Mouse (Mus musculus): Measurements from ENCODE around the gene Fgf6. TPM values are rescaled to one million over a fixed set of nuclear protein-coding genes. Genes with fewer than 3 reads are reported as not detected.

Fgf6 gene
- polyA plus RNA-seq, 1 experiment from 2014 or later: not detected

- Histone ChIP-seq H3K4me2 (no peak overlapping the region), H3K9ac (no peak overlapping the region), H3K27ac (replicated peaks) (no peak overlapping the region), H3K36me3 (no peaks in the 10 kb centered on the region), H3K4me1 (replicated peaks) (peaks cover 16% of the 10 kb centered on the region), H3K27me3 (0 out of 2 replicates have a peak, but pooled peaks cover 4% of the 10 kb centered on the region), H3K9me3 (no peaks in the 10 kb centered on the region), H3K4me3 (no peak overlapping the region)
- no peak for ATAC-seq (ENCODE audit: low read depth)
- WGBS: 14% methylated on average over 13 of the region's 13 CpGs
Measured at GRCm38 (mm10) chr6:127020431-127020830, 5.0 kb downstream of the Fgf6 start.

DNA sequence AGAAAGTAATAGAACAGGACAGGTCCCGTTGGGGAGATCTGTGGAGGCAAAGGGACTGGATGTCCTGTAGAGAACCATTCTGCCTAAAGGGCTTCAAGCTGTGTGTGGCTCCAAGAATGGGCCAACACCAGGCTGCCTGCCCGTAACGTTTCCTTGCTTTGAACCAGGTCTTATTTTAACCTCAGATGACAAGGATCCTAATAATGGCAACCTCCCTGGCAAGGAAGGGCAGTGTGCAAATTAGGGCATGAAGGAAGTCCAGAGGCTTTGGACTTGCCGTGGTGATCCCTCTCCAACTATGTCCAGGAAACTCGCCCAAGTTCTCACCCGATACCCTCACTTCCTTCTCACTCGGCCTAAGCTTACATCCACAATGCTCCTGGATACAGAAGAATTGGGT lies 9.4 kb downstream of the Fgf6 start:
- Histone ChIP-seq H3K9ac (no peak overlapping the region), H3K27me3 (no peaks in the 10 kb centered on the region), H3K36me3 (no peaks in the 10 kb centered on the region), H3K27ac (replicated peaks) (no peak overlapping the region), H3K4me3 (no peak overlapping the region), H3K4me1 (replicated peaks) (peaks cover 8% of the 10 kb centered on the region; the same call in 1 of the 2 replicates), H3K4me2 (no peak overlapping the region), H3K9me3 (no peaks in the 10 kb centered on the region)
- WGBS: 75% methylated on average over 7 of the region's 7 CpGs
- no peak for ATAC-seq (ENCODE audit: low read depth)

DNA sequence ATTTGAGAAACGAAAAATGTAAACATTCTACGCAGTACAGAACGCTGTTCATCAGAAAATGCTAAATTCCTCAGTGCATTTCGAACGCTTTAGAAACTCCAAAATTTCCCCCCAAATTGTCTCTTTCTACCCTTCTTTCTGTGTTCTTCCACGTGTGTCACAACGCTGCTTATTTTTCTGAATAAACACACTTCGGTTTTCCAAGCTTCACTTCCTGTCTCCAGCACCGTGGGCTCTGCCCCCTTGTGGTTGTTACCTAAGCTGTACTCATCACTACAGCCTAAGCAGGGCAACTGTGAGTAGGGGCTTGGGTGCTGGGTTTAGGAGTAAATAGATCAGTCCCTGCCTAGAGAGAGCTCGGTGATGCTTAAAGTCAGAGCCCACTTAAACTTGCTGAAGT lies 19.4 kb downstream of the Fgf6 start:
- ATAC-seq (ENCODE audit: low read depth): no peak
- WGBS: 44% methylated on average over 10 of the region's 10 CpGs
- H3K9me3 ChIP-seq: no peaks in the 10 kb centered on the region
- H3K4me3 ChIP-seq: peak overlapping the region; percentile 12; the same call in 1 of the 2 replicates
- no peak overlapping the region for H3K9ac ChIP-seq
- no peaks in the 10 kb centered on the region for H3K27me3 ChIP-seq
- H3K4me1 ChIP-seq (replicated peaks): 0 out of 2 replicates have a peak, but pooled peaks cover 12% of the 10 kb centered on the region
- peak overlapping the region; percentile 42 for H3K4me2 ChIP-seq
- H3K36me3 ChIP-seq: no peaks in the 10 kb centered on the region
- no peak overlapping the region for H3K27ac ChIP-seq (replicated peaks)

- 62% methylated on average over 6 of the region's 6 CpGs for WGBS
- no peaks in the 10 kb centered on the region for H3K36me3 ChIP-seq
- ATAC-seq (ENCODE audit: low read depth): no peak
Measured at GRCm38 (mm10) chr6:127044909-127045308, 29.5 kb downstream of the Fgf6 start.

DNA sequence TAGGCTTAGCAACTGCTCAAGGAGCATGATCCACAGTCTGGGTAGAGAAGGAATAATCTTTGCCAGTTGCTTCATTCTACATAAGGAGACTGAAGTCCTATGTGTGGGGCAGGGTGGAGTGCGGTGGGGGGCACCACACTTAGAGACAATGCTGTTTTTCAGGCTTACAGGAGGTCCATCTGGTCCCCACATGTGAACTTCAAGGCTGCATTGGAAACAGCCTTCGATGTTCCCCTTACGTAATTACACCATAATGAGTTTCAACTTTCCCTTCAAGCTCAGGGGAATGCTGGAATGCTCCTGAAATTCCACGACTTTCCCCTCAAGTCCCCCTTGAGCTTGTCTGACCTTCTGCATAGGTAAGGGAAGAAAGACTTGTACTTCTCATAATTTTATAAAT lies 35.5 kb downstream of the Fgf6 start:
- Histone ChIP-seq H3K4me1 (replicated peaks) (no peaks in the 10 kb centered on the region), H3K9me3 (no peaks in the 10 kb centered on the region), H3K27me3 (no peaks in the 10 kb centered on the region), H3K36me3 (no peaks in the 10 kb centered on the region), H3K27ac (replicated peaks) (no peak overlapping the region), H3K9ac (no peak overlapping the region), H3K4me2 (no peak overlapping the region), H3K4me3 (no peak overlapping the region)
- no peak for ATAC-seq (ENCODE audit: low read depth)
- 81% methylated on average over 4 of the region's 4 CpGs for WGBS

More at GRCm38 (mm10) chr6:127044909-127045308, 29.5 kb downstream of the Fgf6 start:
- H3K4me2 ChIP-seq: no peak overlapping the region
- no peaks in the 10 kb centered on the region for H3K9me3 ChIP-seq
- no peak overlapping the region for H3K9ac ChIP-seq
- no peak overlapping the region for H3K27ac ChIP-seq (replicated peaks)
- H3K4me3 ChIP-seq: no peak overlapping the region
- H3K4me1 ChIP-seq (replicated peaks): no peaks in the 10 kb centered on the region
- no peaks in the 10 kb centered on the region for H3K27me3 ChIP-seq

- H3K27me3 ChIP-seq: no peaks in the 10 kb centered on the region
- no peak overlapping the region for H3K27ac ChIP-seq (replicated peaks)
- H3K4me1 ChIP-seq (replicated peaks): no peaks in the 10 kb centered on the region
- 88% methylated on average over 12 of the region's 12 CpGs for WGBS
- no peak for ATAC-seq (ENCODE audit: low read depth)
- H3K9me3 ChIP-seq: no peaks in the 10 kb centered on the region
- no peak overlapping the region for H3K9ac ChIP-seq
- H3K4me3 ChIP-seq: no peak overlapping the region
- no peak overlapping the region for H3K4me2 ChIP-seq
- no peaks in the 10 kb centered on the region for H3K36me3 ChIP-seq
Measured at GRCm38 (mm10) chr6:127056990-127057588, 41.7 kb downstream of the Fgf6 start.

- peaks cover 3% of the 10 kb centered on the region; the same call in 1 of the 2 replicates for H3K4me1 ChIP-seq (replicated peaks)
- 87% methylated on average over 4 of the region's 4 CpGs for WGBS
- no peak overlapping the region for H3K27ac ChIP-seq (replicated peaks)
- no peaks in the 10 kb centered on the region for H3K36me3 ChIP-seq
- no peak for ATAC-seq (ENCODE audit: low read depth)
- no peak overlapping the region for H3K4me2 ChIP-seq
- H3K27me3 ChIP-seq: peaks cover 6% of the 10 kb centered on the region; the same call in 1 of the 2 replicates
- H3K9ac ChIP-seq: no peak overlapping the region
- H3K4me3 ChIP-seq: no peak overlapping the region
- no peaks in the 10 kb centered on the region for H3K9me3 ChIP-seq
Measured at GRCm38 (mm10) chr6:127059975-127060374, 44.6 kb downstream of the Fgf6 start.

DNA sequence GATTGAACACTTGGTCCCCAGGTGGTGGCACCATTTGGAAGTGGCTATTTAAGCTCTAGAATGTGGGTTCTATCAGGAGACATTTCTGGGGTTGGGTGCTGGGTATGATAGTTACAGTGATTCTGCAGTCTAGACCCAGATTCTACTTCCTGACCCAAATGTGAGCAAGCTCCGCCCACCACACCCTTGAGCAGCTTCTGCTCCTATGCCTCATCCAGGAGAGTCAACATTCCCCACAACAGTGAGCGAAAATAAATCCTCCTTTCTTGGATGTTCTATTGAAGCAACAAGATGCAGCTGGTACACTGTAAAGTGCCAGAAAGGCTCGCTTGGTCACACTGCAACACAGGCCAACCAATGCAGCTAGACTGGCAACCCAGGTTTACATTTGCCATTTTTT lies 48.5 kb downstream of the Fgf6 start:
- WGBS: 81% methylated on average over 3 of the region's 3 CpGs
- Histone ChIP-seq H3K9me3 (no peaks in the 10 kb centered on the region), H3K9ac (no peak overlapping the region), H3K4me2 (no peak overlapping the region), H3K4me1 (replicated peaks) (peaks cover 3% of the 10 kb centered on the region; the same call in 1 of the 2 replicates), H3K4me3 (no peak overlapping the region), H3K27ac (replicated peaks) (no peak overlapping the region), H3K36me3 (no peaks in the 10 kb centered on the region), H3K27me3 (peaks cover 6% of the 10 kb centered on the region)
- ATAC-seq (ENCODE audit: low read depth): no peak

DNA sequence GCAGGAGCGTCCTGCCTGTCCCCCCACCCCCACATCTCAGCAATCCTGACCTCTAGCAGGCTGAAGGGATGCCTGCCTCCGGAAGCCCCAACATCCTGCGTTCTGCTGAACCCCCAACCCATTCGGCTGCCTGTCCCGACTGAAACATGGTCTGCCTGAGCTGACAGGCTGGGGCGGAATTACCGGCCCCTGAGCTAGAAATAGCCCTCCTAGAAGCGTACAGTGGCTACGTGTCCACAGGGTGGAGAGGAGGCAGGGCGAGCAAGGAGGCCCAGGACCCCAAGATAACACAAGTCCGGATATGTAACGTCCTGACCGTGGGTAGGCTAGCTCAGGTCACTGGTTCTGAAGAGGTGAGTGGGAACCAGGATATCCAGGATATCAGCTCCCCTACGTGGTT lies 49.4 kb downstream of the Fgf6 start:
- H3K4me3 ChIP-seq: no peak overlapping the region

DNA sequence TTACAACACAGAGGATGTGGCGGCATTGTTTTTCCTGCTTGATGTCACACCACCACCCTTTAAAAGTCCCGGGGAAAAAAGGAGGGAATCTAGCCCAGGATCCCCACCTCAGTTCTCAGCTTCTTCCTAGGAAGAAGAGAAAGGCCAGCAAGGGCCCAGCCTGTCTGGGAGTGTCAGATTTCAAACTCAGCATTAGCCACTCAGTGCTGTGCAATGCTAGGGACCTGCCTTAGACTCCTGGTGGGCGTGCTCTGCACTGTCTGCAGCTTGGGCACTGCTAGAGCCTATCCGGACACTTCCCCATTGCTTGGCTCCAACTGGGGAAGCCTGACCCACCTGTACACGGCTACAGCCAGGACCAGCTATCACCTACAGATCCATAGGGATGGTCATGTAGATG lies 57.4 kb downstream of the Fgf6 start, which contains the start of gene Fgf23:
Gene Fgf23 (plus strand): TSS at position 86 of the 400 bp plus-strand sequence.
- H3K4me1 ChIP-seq (replicated peaks): no peaks in the 10 kb centered on the region
- H3K36me3 ChIP-seq: no peaks in the 10 kb centered on the region
- H3K27me3 ChIP-seq: no peaks in the 10 kb centered on the region; the same call in 1 of the 2 replicates
- H3K27ac ChIP-seq (replicated peaks): no peak within 1 kb of the TSS
- H3K4me2 ChIP-seq: no peak within 1 kb of the TSS
- H3K9me3 ChIP-seq: no peaks in the 10 kb centered on the region
- 18% methylated on average over 5 of the region's 5 CpGs for WGBS
- H3K9ac ChIP-seq: no peak within 1 kb of the TSS
- ATAC-seq (ENCODE audit: low read depth): no peak
- H3K4me3 ChIP-seq: no peak within 1 kb of the TSS

More for the DNA sequence above, 49.4 kb downstream of the Fgf6 start:
- peak overlapping the region; percentile 43 for H3K4me2 ChIP-seq
- peaks cover 6% of the 10 kb centered on the region for H3K27me3 ChIP-seq
- no peaks in the 10 kb centered on the region for H3K9me3 ChIP-seq
- H3K9ac ChIP-seq: peak overlapping the region; percentile 50
- H3K36me3 ChIP-seq: no peaks in the 10 kb centered on the region
- WGBS: 6% methylated on average over 14 of the region's 14 CpGs
- no peak for ATAC-seq (ENCODE audit: low read depth)
- no peak overlapping the region for H3K27ac ChIP-seq (replicated peaks)
- H3K4me1 ChIP-seq (replicated peaks): peaks cover 3% of the 10 kb centered on the region; the same call in 1 of the 2 replicates
